Mouse (Mus musculus): ENCODE data around the gene Rsph1.
A peak's percentile ranks its signal among the peaks of the same experiment; 100 is the strongest.

DNA sequence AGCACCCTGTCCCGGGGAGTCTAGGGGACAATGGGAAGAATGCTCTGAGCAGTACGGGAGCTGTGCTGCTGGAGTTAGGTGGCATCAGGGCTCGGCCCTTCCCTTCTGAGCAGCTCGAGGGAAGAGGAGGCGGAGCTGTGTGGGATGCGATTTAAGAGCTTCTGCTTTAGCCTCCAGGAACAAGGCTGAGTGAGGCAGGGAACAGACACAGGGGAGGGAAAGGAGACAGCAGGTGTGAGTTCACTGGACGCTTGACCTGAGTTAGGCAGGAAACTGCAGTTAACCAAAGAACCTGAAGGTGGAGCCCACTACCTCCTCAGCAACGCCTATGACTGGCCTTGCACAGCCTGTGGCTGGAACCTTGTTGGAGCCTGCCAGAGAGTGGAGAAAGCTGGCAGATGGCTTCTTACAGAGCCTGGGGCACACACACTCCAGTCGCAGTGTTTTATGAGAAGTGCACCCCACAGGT is 22.7 kb downstream of the Rsph1 start:
- TF ChIP-seq POLR2A (IDR thresholded peaks at IDR 0.05; ENCODE audit: low read depth, low read length) (no peak), CTCF (IDR thresholded peaks at IDR 0.05; ENCODE audit: borderline replicate concordance, insufficient read depth, low read length) (peak; percentile 59)
